Mouse (Mus musculus): Measurements from ENCODE around the gene Pheta1.

Gene Pheta1

GRCm38 (mm10) chr5:121825606-121826005 lies 23.2 kb upstream of the Pheta1 start:
- DNase-seq (ENCODE audit: extremely low read depth, low read depth) = no peak

GRCm38 (mm10) chr5:121827876-121828275 lies 20.9 kb upstream of the Pheta1 start:
- no peak for DNase-seq (ENCODE audit: extremely low read depth, low read depth)

DNA sequence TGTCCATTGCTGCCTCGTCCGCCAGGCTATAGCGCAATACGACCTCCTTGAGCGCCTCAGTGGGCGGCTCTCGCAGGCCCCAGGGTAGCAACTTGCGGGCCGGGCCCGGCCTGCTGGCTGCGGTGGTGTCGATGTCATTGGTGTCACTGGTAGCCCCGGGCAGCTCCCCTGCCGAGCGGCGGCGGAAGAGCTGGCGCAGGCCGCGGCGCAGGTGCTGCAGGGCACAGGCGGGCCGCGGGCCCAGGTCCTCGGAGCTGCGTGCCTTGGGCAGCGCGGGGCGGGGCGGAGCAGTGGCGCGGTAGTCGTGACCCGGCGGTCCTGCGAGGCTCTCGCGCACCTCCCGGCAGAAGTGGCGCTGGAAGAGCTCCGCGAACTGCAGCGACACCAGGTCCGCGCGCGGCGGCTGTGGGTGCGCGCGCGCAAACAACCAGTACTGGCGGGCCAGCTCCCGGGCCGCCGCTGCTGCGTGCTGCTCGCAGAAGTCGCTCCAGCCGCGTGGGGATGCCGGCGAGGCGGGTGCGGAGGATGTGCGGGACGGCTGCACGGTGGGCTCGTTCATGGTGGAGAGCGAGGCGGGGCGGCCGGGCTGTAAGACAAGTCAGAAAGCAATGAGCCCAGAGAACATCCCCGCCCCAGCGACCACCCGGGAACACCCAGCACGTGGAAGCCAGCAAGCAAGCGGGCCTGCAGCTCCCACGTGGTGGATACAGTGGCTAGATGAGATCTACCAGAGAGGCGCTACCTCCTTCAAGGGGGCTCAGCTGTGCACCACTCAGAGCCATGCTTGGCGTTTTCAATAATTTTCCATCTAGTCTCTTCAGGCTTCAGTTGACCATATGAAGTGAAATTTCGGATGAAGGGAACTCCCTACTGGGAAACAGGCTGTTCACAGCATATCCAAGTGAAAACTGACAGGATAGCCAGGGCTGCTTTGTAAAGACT lies 20.0 kb upstream of the Pheta1 start:
- DNase-seq (ENCODE audit: extremely low read depth, low read depth) = no peak

DNA sequence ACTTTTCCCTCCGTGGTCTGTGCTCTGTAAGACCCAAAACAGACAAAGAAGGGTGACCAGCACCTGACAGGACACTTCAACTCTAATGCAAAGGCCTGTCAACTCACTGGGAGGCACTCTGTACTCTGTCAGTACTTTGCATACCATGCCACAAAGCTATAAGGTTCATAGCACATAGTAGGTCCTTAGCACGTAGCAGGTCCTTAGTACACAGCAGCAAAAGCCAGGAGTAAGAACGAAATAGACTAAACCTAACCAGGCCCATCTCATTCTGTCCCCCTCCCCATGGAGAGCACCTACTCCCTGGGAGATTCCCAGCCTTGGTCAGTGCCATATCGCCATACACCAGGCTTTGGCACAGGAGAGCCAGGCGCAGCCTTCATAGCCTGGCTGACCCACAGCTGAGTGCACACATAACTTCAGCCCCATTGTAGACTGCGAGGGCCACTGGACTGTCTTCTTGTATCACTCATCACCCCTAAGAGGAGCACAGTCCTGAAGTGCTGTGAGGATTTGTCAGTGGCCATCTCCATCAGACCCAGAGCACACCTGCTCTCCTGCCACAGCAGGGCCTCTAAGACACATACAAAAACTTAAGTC lies 17.7 kb upstream of the Pheta1 start:
- no peak for DNase-seq (ENCODE audit: extremely low read depth, low read depth)

- DNase-seq (ENCODE audit: extremely low read depth, low read depth) = no peak
Observed at GRCm38 (mm10) chr5:121832376-121833155, 16.2 kb upstream of the Pheta1 start.

DNA sequence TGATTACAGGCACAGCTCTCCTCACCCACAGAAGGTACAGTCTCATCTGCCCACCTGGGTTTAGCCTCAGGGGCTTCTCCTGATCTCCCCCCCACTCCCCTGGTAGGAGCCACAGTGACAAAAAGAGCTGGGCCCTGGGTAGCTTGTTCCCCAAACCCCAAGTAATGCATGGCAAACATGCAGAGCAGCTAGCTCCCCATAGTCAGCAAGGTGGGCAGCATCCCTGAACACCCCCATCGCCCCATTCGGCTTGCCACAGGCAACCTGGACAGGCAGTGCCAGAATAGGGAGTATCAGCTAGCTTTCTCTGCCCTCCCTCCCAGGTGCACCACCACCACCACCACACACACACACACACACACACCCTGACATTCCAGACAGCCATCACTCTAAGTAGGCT lies 15.6 kb upstream of the Pheta1 start:
- DNase-seq (ENCODE audit: extremely low read depth, low read depth) = no peak

DNA sequence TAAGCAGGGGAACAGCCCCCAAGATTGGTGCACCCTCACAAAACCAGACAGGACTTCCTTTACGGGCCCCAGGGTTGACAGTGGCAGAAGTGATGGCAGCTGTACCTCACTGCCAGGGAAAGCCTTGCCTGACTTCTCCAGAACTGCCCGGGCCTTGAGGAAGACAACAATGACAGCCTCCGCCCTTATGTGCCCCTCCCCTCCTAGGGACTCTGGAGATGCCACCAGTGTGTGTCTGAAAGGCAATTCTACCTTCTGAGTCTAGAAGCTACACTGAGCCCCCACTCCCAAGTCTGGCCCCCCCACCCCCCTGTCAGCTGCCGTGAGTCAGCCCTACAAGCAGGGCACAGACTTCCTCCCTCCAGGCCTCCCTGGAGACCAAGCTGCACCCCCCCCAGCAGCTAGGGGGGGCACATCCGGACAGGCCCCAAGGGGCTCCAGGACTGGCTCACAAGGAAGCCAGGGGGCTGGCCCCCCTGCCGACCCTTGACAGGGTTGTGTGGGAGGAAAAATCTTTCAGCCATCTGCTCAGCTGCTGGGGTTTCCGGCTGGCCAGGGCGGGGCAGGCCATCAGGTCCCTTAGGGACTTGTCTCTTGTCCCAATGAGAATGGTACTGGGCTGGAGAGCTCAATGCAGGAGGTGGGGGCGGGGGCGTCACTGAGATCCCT lies 15.1 kb upstream of the Pheta1 start:
- DNase-seq (ENCODE audit: extremely low read depth, low read depth) = no peak

- DNase-seq (ENCODE audit: extremely low read depth, low read depth) = no peak
Observed at GRCm38 (mm10) chr5:121834241-121834606, 14.6 kb upstream of the Pheta1 start.

GRCm38 (mm10) chr5:121834991-121835747 lies 13.6 kb upstream of the Pheta1 start:
- no peak for DNase-seq (ENCODE audit: extremely low read depth, low read depth)

DNA sequence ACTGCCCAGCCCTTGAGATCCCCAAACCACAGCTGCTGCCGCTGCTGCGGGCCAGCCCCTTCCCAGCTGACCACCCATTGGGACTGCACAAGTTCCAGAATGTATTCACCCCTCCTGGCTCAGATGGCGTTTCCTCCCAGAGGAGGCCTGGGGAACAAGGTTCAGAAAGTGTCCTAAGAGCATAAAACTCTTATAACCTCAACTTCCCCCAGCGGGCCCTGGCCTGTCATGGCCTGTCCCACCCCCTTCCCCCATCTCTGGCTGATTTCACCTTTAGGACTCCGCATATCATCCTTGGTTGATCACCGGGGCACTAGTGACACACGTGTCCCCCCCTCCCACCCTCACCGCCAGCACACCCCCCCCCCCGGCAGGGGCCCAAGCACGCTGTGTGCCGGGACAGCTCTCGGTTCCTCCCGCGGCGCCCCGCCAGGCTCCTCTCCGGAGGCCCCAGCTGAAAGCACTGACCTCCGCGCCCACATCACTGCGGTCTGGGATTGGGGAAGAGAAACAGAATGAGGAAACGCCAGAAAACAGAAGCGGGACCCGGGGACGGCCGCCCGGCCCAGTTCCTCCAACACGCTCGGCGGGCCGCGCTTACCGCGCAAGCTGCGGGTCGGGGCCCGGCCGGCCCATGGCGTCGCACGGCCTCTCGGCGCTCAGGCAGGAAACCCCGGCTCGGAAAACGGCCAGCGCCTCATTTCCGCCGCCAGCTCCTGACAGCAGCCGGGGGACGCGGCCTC lies 12.7 kb upstream of the Pheta1 start:
- no peak for DNase-seq (ENCODE audit: extremely low read depth, low read depth)

GRCm38 (mm10) chr5:121836692-121837415 lies 11.9 kb upstream of the Pheta1 start:
- peak; percentile 74 for DNase-seq (ENCODE audit: extremely low read depth, low read depth)

DNA sequence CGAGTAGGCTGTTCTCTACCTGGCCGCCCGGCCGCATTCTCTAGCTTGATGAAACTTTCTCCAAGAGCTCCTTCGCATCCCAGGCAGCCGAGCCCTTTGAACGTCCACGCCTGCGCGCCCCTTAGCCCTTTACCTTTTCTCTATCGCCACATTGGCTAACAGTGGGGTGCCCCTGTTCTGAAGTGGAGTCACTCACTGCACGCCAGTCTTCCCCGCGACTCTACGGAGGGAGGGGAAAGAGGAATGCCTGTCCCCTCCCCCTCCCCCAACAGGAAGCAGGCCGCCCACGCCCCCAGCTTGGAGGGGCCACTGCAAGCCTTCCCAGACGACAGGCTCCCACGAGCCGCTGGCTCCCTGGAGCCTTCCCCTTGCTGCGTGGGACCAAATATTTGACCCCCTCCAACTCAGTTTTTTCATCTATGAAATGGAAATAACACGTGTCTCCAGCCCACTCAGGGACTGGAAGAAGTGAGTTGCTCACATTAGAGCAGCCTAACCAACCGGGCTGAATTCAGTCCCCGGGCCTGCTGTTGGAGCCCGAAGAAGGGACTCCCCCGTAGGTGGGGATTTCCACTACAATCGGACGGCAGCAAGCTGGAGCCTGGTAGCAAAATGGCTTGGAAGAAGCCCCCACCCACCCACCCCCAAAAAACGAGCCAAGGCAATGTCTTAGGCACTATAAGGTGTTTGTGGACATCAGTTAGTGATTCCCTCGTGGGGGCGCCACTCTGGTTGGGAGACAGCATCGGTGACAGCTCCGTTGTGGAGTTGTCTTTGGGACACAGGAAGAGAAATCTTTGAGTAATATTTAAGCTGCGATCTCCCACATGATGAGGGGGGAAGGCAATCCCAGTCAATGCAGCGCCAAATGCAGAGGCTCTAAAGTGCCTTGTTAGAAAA lies 11.1 kb upstream of the Pheta1 start, which contains the start of gene Sh2b3:
Sh2b3 (minus strand) TSS at position 206 of the 900 bp plus-strand sequence.
- no peak for DNase-seq (ENCODE audit: extremely low read depth, low read depth)

- DNase-seq (ENCODE audit: extremely low read depth, low read depth) = peak; percentile 78
Observed at GRCm38 (mm10) chr5:121838341-121839127, 10.2 kb upstream of the Pheta1 start.

DNA sequence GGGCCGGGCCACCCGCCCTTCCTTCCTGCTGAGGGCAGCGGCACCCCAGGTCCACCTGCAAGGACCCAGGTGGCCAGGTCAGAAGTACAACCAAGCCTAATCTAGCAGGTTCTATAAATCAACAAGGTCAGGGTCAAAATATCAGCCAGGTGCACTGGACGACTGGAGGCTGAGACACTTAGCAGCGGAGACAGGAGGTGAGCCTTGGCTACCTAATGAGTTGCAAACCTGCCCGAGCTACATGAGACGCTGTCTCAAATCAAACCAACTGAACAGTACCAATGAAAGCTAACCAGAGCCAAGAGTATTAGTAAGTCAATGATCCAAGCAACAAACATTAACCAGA lies 9.7 kb upstream of the Pheta1 start:
- DNase-seq (ENCODE audit: extremely low read depth, low read depth) = no peak

DNA sequence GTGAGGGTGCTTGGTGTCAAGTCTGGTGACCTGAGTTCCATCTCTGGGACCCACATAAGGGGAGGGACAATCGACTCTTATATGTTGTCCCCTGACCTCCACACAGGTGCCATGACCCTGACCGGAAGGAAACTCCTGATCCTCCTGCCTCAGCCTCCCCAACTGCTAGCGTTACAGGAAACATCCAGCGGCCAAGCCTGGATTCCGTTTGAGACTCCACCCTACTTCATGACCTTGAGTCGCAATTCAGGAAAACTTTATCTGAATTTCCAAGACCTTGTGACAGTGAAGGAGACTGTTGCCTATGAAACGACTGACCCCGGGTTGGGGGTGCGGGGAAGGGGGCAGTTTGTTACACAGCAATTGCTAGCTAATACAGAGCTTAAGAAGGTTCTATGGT lies 7.3 kb upstream of the Pheta1 start:
- DNase-seq (ENCODE audit: extremely low read depth, low read depth) = no peak

GRCm38 (mm10) chr5:121841973-121842372 lies 6.8 kb upstream of the Pheta1 start:
- no peak for DNase-seq (ENCODE audit: extremely low read depth, low read depth)

DNA sequence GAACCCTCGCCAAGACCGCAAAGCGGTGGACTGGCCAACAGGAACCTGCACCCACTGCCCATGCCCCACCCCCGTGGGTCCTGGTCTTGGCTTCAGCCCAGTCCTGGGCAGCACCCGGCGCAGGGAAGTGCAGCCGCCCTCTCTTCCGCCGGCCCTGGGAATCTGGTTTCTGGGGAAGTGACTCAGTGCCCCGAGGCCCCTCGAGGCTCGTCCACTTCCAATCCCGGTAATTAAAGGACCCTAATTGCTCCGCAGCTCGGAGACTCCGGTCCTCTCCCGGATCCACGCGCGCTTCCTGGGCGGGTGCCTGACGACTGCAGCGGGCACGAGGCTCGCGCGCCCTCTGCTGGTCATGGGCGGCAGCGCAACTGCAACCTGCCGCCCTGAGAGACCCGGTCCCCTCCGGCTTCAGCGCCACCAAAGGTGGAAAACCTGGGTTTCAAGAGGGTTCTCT lies 6.1 kb upstream of the Pheta1 start:
- no peak for DNase-seq (ENCODE audit: extremely low read depth, low read depth)
